Mouse (Mus musculus) v-Abl transformed pro-B cells (cell line): ENCODE data around the gene Mctp1.
"Not testable (repeated sequence)": the region's sequence is repeated elsewhere in the genome, so short reads cannot be mapped to it uniquely, and the experiment has no call there.

Source experiments
- in situ Hi-C, 2 experiments: fragments of 400-800 bp; cut with MboI; formaldehyde crosslinking; loops; one replicate each; pipeline ENCODE4 v1.15.1; 2025; ENCODE audit not compliant: unreplicated experiment in 2 of 2

Mctp1 gene

GRCm38 (mm10) chr13:76451526-76451925 lies 67.2 kb downstream of the Mctp1 start:
- in situ Hi-C loops, result not testable (repeated sequence)

- in situ Hi-C loops, result no loop called here
These were observed 97.3 kb downstream of the Mctp1 start for GRCm38 (mm10) chr13:76481601-76482000.

GRCm38 (mm10) chr13:76482998-76483397 lies 98.7 kb downstream of the Mctp1 start:
- in situ Hi-C loops, result no loop called here

- in situ Hi-C loops, result no loop called here
These were observed 99.9 kb downstream of the Mctp1 start for GRCm38 (mm10) chr13:76484086-76484709.

GRCm38 (mm10) chr13:76515896-76516295 lies 131.6 kb downstream of the Mctp1 start:
- in situ Hi-C loops, result no loop called here

- in situ Hi-C loops, result no loop called here
These were observed 138.8 kb downstream of the Mctp1 start for GRCm38 (mm10) chr13:76523170-76523569.

GRCm38 (mm10) chr13:76527326-76527725 lies 143.0 kb downstream of the Mctp1 start:
- in situ Hi-C loops, result no loop called here

- in situ Hi-C loops, result no loop called here
These were observed 143.4 kb downstream of the Mctp1 start for GRCm38 (mm10) chr13:76527751-76528150.

GRCm38 (mm10) chr13:76529915-76530314 lies 145.6 kb downstream of the Mctp1 start:
- in situ Hi-C loops, result no loop called here

- in situ Hi-C loops, result no loop called here
These were observed 146.7 kb downstream of the Mctp1 start for GRCm38 (mm10) chr13:76530867-76531504.

- in situ Hi-C loops, result no loop called here
These were observed 163.5 kb downstream of the Mctp1 start for GRCm38 (mm10) chr13:76547854-76548253.

- in situ Hi-C loops, result no loop called here
These were observed 176.6 kb downstream of the Mctp1 start for GRCm38 (mm10) chr13:76560918-76561317.

- in situ Hi-C loops, result no loop called here
These were observed 177.3 kb downstream of the Mctp1 start for GRCm38 (mm10) chr13:76561594-76561993.

GRCm38 (mm10) chr13:76564061-76564460 lies 179.7 kb downstream of the Mctp1 start:
- in situ Hi-C loops, result no loop called here

- in situ Hi-C loops, result no loop called here
These were observed 181.7 kb downstream of the Mctp1 start for GRCm38 (mm10) chr13:76566024-76566423.

GRCm38 (mm10) chr13:76567448-76567847 lies 183.1 kb downstream of the Mctp1 start:
- in situ Hi-C loops, result no loop called here

- in situ Hi-C loops, result no loop called here
These were observed 184.4 kb downstream of the Mctp1 start for GRCm38 (mm10) chr13:76568569-76569211.

- in situ Hi-C loops, result no loop called here
These were observed 195.1 kb downstream of the Mctp1 start for GRCm38 (mm10) chr13:76579414-76579813.

- in situ Hi-C loops, result no loop called here
These were observed 201.1 kb downstream of the Mctp1 start for GRCm38 (mm10) chr13:76585447-76585846.

GRCm38 (mm10) chr13:76590709-76591108 lies 206.4 kb downstream of the Mctp1 start:
- in situ Hi-C loops, result not testable (repeated sequence)

- in situ Hi-C loops, result no loop called here
These were observed 206.9 kb downstream of the Mctp1 start for GRCm38 (mm10) chr13:76591189-76591588.

- in situ Hi-C loops, result no loop called here
These were observed 207.4 kb downstream of the Mctp1 start for GRCm38 (mm10) chr13:76591692-76592091.
